Mouse (Mus musculus): ENCODE results near the gene Krt80.

GRCm38 (mm10) chr15:101366482-101366881, 3.5 kb downstream of the Krt80 start:
- no peak for TF ChIP-seq GATA1 (IDR thresholded peaks at IDR 0.05; ENCODE audit: borderline replicate concordance, low read length)
- no peak for TF ChIP-seq FLI1 (IDR thresholded peaks at IDR 0.05; ENCODE audit: low read length)

Data from megakaryocyte, embryonic 14.5 days (primary cell).